Mouse (Mus musculus) hindbrain, embryonic 12.5 days (tissue): ENCODE data around the gene Ccdc146. TPM values are rescaled to one million over a fixed set of nuclear protein-coding genes. Genes with fewer than 3 reads are reported as not detected.

Source experiments
- ATAC-seq: fragments of 200-750 bp; cut with Nextera tagmentation; 2 replicates; pipeline ENCODE4 v1.8.0; 2017; ENCODE audit warnings: moderate TSS enrichment; ENCODE audit not compliant: low FRiP score
- H3K27ac ChIP-seq: fragments of 300-500 bp; sonication (generic); 2 replicates; pipeline ENCODE4 v1.5.1; 2016; ENCODE audit warnings: mild to moderate bottlenecking
- H3K27me3 ChIP-seq: fragments of 300-500 bp; sonication (generic); 2 replicates; pipeline ENCODE4 v1.6.1; 2016; ENCODE audit warnings: mild to moderate bottlenecking
- H3K36me3 ChIP-seq: fragments of 300-500 bp; sonication (generic); 2 replicates; pipeline ENCODE4 v1.6.1; 2016; ENCODE audit warnings: mild to moderate bottlenecking
- H3K4me1 ChIP-seq: fragments of 300-500 bp; sonication (generic); 2 replicates; pipeline ENCODE4 v1.6.1; 2016
- H3K4me2 ChIP-seq: fragments of 300-500 bp; sonication (generic); replicated peaks from 2 replicates; pipeline ENCODE4 v1.6.1; 2016; ENCODE audit warnings: mild to moderate bottlenecking
- H3K4me3 ChIP-seq: fragments of 300-500 bp; sonication (generic); 2 replicates; pipeline ENCODE4 v1.5.1; 2016; ENCODE audit warnings: mild to moderate bottlenecking
- H3K9ac ChIP-seq: fragments of 300-500 bp; sonication (generic); 2 replicates; pipeline ENCODE4 v1.6.1; 2016; ENCODE audit warnings: mild to moderate bottlenecking, moderate library complexity
- H3K9me3 ChIP-seq: fragments of 300-500 bp; sonication (generic); replicated peaks from 2 replicates; pipeline ENCODE4 v1.6.1; 2016; ENCODE audit warnings: mild to moderate bottlenecking
- WGBS: fragments of 180-500 bp; shearing (Covaris S2); methylation state at CpG from one replicate; pipeline ENCODE4 v1.1.7; 2016; 5-methylcytosine and 5-hydroxymethylcytosine counted together
- polyA plus RNA-seq: library from polyadenylated mRNA; unstranded; fragments of >200 nt; fragmentation: Nextera tagmentation; extraction: Ambion mirVana; gene quantifications from 2 replicates; pipeline ENCODE4 v1.2.1, GENCODE M21; 2016

Gene Ccdc146
- polyA plus RNA-seq, 1 experiment from 2014 or later, result 1.7 TPM

DNA sequence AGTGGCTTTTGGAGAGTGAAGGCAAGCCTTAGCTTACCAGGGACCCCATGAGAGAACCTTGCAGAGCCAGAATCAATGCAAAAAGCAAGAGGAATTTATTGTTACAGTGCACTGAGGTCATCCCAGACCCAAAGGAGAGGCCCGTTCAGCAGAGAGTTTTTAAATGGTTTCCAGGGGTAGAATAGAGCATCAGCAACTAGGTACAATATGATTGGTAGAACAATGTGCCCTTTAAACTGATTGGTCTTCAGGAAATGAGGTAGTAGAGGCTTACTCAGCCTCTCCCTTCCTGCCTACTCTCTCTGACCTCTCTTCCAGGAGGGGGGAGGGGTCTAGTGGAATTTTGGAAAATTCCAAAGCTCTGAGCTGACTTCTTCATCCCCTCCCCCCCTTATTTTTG lies 179.2 kb downstream of the Ccdc146 start:
- no peaks in the 10 kb centered on the region for H3K9me3 ChIP-seq
- H3K4me1 ChIP-seq, result no peaks in the 10 kb centered on the region
- no peak overlapping the region for H3K4me2 ChIP-seq
- H3K4me3 ChIP-seq, result no peak overlapping the region
- no peak overlapping the region for H3K9ac ChIP-seq
- no peaks in the 10 kb centered on the region for H3K36me3 ChIP-seq
- no peaks in the 10 kb centered on the region for H3K27me3 ChIP-seq
- no peak for ATAC-seq
- H3K27ac ChIP-seq, result no peak overlapping the region
- 77% methylated on average over 1 of the region's 1 CpGs for WGBS

DNA sequence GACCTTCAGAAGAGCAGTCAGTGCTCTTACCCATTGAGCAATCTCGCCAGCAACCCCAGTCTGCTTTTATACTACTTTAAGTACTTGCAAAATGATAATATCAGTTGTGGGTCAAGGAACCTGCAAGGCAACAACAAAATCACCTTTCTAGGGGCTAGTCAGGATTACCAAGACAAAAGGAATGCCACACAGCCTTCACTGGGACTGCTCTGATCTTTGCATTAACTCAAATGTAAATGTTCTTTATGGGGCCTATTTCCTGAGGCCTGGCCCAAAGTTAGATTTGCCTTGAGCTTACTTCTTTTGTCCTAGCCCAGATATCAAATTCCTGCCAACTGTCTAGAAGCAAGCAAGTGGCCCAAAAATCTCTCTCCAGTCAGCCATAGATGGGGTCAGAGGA lies 179.9 kb downstream of the Ccdc146 start:
- no peaks in the 10 kb centered on the region for H3K36me3 ChIP-seq
- H3K9ac ChIP-seq, result no peak overlapping the region
- H3K9me3 ChIP-seq, result no peaks in the 10 kb centered on the region
- no peaks in the 10 kb centered on the region for H3K27me3 ChIP-seq
- ATAC-seq, result no peak
- H3K27ac ChIP-seq, result no peak overlapping the region
- no peak overlapping the region for H3K4me3 ChIP-seq
- H3K4me1 ChIP-seq, result no peaks in the 10 kb centered on the region
- no peak overlapping the region for H3K4me2 ChIP-seq
- WGBS, result 92% methylated on average over 1 of the region's 1 CpGs

Other genes with a start within 250 kb of the Ccdc146 start
- 3.8 and 4.0 TPM in 2 replicates for gene Gsap, start 238.4 kb downstream of the Ccdc146 start, polyA plus RNA-seq
- gene Fgl2, start 52.0 kb downstream of the Ccdc146 start, polyA plus RNA-seq, result 5.6 and 5.7 TPM in 2 replicates
- gene Fam185a, start 281 bp upstream of the Ccdc146 start, polyA plus RNA-seq, result 5.4 and 5.7 TPM in 2 replicates
- 42.3 and 53.1 TPM in 2 replicates for gene Lrrc17, start 118.9 kb upstream of the Ccdc146 start, polyA plus RNA-seq
- 0.33 and 0.44 TPM in 2 replicates for gene Fbxl13, start 221.0 kb upstream of the Ccdc146 start, polyA plus RNA-seq
- 63.5 and 67.5 TPM in 2 replicates for gene Armc10, start 221.1 kb upstream of the Ccdc146 start, polyA plus RNA-seq